Mouse (Mus musculus) liver, embryonic 14.5 days (tissue): ENCODE results near the gene Notch2. TPM values are rescaled to one million over a fixed set of nuclear protein-coding genes. Genes with fewer than 3 reads are reported as not detected.

ENCODE experiments used
- ATAC-seq: fragments of 200-750 bp; cut with Nextera tagmentation; 2 replicates; pipeline ENCODE4 v1.8.0; 2017; ENCODE audit warnings: moderate number of reproducible peaks, mild to moderate bottlenecking, moderate library complexity; ENCODE audit not compliant: insufficient read depth
- DNase-seq, 3 experiments: peaks; one replicate each; pipeline ENCODE4 v3.0.0-alpha.2; 2012 to 2013; ENCODE audit warnings: low read depth in 3 of 3, low spot score in 3 of 3
- H3K27ac ChIP-seq: fragments of 300-500 bp; sonication (generic); 2 replicates; pipeline ENCODE4 v1.5.1; 2014; ENCODE audit warnings: moderate library complexity, mild to moderate bottlenecking, control low read depth, inconsistent platforms
- H3K27me3 ChIP-seq: fragments of 300-500 bp; sonication (generic); 2 replicates; pipeline ENCODE4 v1.6.1; 2014; ENCODE audit warnings: mild to moderate bottlenecking, low read length, moderate library complexity; ENCODE audit not compliant: control insufficient read depth, insufficient read depth
- H3K36me3 ChIP-seq: fragments of 300-500 bp; sonication (generic); replicated peaks from 2 replicates; pipeline ENCODE4 v1.6.1; 2014; ENCODE audit warnings: low read depth; ENCODE audit not compliant: control insufficient read depth, insufficient read depth
- H3K4me1 ChIP-seq, 2 experiments: fragments of 200-500 bp in 1 of 2; fragments of 300-500 bp in 1 of 2; sonication (generic) in 1 of 2; replicated peaks; 2 replicates each; pipeline ENCODE4 v1.6.1; 2012 to 2014; ENCODE audit warnings: antibody characterized with exemption in 1 of 2, inconsistent platforms in 1 of 2, low read length in 1 of 2; ENCODE audit not compliant: control insufficient read depth in 2 of 2, insufficient read depth in 2 of 2
- H3K4me2 ChIP-seq: fragments of 300-500 bp; sonication (generic); 2 replicates; pipeline ENCODE4 v1.6.1; 2014; ENCODE audit warnings: low read depth, mild to moderate bottlenecking, control low read depth, moderate library complexity
- H3K4me3 ChIP-seq, 2 experiments: fragments of 200-500 bp in 1 of 2; fragments of 300-500 bp in 1 of 2; sonication (generic) in 1 of 2; 2 replicates each; pipeline ENCODE4 v1.5.1; 2012 to 2014; ENCODE audit warnings: low read depth in 2 of 2, low read length in 2 of 2, mild to moderate bottlenecking in 2 of 2, control low read depth in 1 of 2, inconsistent platforms in 1 of 2, moderate library complexity in 1 of 2; ENCODE audit not compliant: insufficient read depth in 1 of 2
- H3K9ac ChIP-seq: fragments of 300-500 bp; sonication (generic); replicated peaks from 2 replicates; pipeline ENCODE4 v1.6.1; 2014; ENCODE audit warnings: mild to moderate bottlenecking, control low read depth, moderate library complexity
- H3K9me3 ChIP-seq: fragments of 300-500 bp; sonication (generic); 2 replicates; pipeline ENCODE4 v1.6.1; 2016; ENCODE audit warnings: low read length, mixed read lengths; ENCODE audit not compliant: control insufficient read depth
- CTCF ChIP-seq: IDR thresholded peaks from 2 replicates; pipeline ENCODE4 v1.5.1; 2016; ENCODE audit warnings: antibody characterized with exemption, low read depth, control low read depth
- EP300 ChIP-seq: IDR thresholded peaks from 2 replicates; pipeline ENCODE4 v1.6.1; 2016; ENCODE audit warnings: antibody characterized with exemption, low read depth
- WGBS: fragments of 180-500 bp; shearing (Covaris S2); extraction: QIAGEN DNeasy Blood & Tissue Kit; methylation state at CpG from one replicate; pipeline ENCODE4 v1.1.7; 2014; ENCODE audit not compliant: insufficient replicate concordance; 5-methylcytosine and 5-hydroxymethylcytosine counted together
- polyA plus RNA-seq, 2 experiments: library from polyadenylated mRNA; depleted of rRNA in 1 of 2; stranded (reverse) in 1 of 2; unstranded in 1 of 2; fragments of >200 nt; fragmentation: Nextera tagmentation in 1 of 2; extraction: Ambion mirVana in 1 of 2; gene quantifications; 2 replicates each; pipeline versions ENCODE4 v1.2.1 to v1.2.3; 2012 to 2014

Gene Notch2
- polyA plus RNA-seq, 2 experiments, result 3.0 to 5.4 TPM

DNA sequence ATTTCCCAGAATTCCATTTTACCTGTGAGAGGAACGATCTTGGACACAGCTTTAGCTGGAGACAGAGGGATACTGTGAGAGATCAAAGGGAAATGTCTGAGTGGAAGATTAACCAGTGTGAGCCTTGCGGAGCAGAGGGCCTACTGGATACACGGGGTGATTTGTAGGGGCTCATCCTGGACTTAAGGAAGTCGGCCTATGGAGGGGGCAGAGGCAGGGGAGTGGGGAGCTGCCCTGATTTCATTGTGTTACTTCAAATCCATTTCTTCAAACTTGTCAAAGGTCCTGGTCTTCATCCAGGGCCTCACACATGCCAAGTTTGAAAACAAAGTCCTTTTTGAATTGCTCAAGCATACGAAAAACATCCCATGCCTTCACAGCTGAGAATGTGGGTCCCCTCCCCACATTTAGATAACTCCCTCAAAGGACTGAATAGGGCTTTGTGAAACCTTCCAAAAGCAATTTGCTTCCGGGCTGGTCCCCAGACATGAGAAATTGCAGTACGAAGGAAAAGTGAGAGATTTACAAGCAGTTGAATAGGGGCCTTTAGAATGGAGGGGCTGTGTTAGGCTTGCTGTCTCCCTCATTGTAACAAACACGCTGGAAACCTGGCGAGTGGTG lies 91.6 kb downstream of the Notch2 start:
- no peak for TF ChIP-seq CTCF
- TF ChIP-seq EP300, result no peak
- Histone ChIP-seq H3K9ac (no peak overlapping the region), H3K9me3 (no peaks in the 10 kb centered on the region; the same call in 1 of the 2 replicates), H3K4me1 (peaks cover 0 to 5% of the 10 kb centered on the region in 2 experiments; a peak in 1 of 4 replicates), H3K4me3 (no peak overlapping the region), H3K36me3 (peaks cover 18% of the 10 kb centered on the region), H3K27me3 (no peaks in the 10 kb centered on the region), H3K4me2 (no peak overlapping the region), H3K27ac (no peak overlapping the region)
- WGBS, result 72% methylated on average over 9 of the region's 9 CpGs
- DNase-seq (no peak), ATAC-seq (no peak)

GRCm38 (mm10) chr3:98105496-98105895 lies 92.2 kb downstream of the Notch2 start:
- WGBS, result 82% methylated on average over 6 of the region's 6 CpGs
- H3K27ac ChIP-seq, result no peak overlapping the region

GRCm38 (mm10) chr3:98106115-98106514 lies 92.8 kb downstream of the Notch2 start:
- Histone ChIP-seq H3K4me1 (peaks cover 0 to 5% of the 10 kb centered on the region in 2 experiments; a peak in 1 of 4 replicates), H3K9ac (no peak overlapping the region), H3K4me3 (no peak overlapping the region), H3K27ac (no peak overlapping the region), H3K36me3 (peaks cover 18% of the 10 kb centered on the region), H3K4me2 (no peak overlapping the region), H3K9me3 (no peaks in the 10 kb centered on the region; the same call in 1 of the 2 replicates), H3K27me3 (no peaks in the 10 kb centered on the region)
- ATAC-seq, result no peak
- WGBS, result 64% methylated on average over 4 of the region's 4 CpGs
- no peak for DNase-seq
- TF ChIP-seq EP300, result no peak
- no peak for TF ChIP-seq CTCF

More at GRCm38 (mm10) chr3:98105496-98105895, 92.2 kb downstream of the Notch2 start:
- H3K4me3 ChIP-seq, result no peak overlapping the region
- H3K36me3 ChIP-seq, result peaks cover 18% of the 10 kb centered on the region
- H3K9me3 ChIP-seq, result no peaks in the 10 kb centered on the region; the same call in 1 of the 2 replicates
- H3K9ac ChIP-seq, result no peak overlapping the region
- no peak for TF ChIP-seq EP300
- no peak for TF ChIP-seq CTCF
- H3K4me1 ChIP-seq, result peaks cover 0 to 5% of the 10 kb centered on the region in 2 experiments; a peak in 1 of 4 replicates
- H3K27me3 ChIP-seq, result no peaks in the 10 kb centered on the region
- H3K4me2 ChIP-seq, result no peak overlapping the region
- ATAC-seq (no peak), DNase-seq (no peak)

DNA sequence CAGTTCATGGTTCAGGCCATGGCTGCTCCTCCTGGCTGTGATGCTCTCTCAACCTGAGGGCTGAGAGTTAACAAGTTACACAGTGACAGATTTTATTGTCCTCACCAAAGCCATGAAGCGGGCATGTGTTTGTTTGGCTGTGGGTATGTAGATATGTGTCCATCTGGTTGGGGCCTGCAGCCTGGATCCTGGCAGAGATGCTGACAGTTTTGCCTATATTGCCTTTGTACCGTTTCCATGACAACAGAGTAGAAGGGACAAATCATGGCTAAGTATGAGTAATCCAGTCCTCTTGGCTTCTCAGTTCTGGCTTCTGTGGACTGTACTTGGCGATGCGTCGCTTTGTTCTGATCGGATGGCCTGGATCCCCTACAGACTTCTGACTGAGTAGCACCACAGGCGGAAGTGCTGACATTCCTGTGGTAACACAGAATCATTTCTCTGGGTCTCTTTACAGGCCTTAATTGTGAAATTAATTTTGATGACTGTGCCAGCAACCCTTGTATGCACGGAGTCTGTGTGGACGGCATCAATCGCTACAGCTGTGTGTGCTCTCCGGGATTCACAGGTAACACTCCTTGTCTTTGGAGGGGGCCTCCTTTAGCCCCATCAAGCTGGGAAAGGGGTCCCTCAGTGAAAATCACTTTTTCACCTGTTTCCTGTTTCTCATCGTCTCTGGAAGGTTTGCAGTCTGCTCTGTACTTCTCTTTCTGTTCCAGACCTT lies 93.4 kb downstream of the Notch2 start:
- H3K4me2 ChIP-seq, result no peak overlapping the region
- WGBS, result 82% methylated on average over 12 of the region's 12 CpGs
- H3K4me3 ChIP-seq, result no peak overlapping the region
- no peak overlapping the region for H3K27ac ChIP-seq
- ATAC-seq (no peak), DNase-seq (no peak)
- H3K27me3 ChIP-seq, result no peaks in the 10 kb centered on the region
- no peak overlapping the region for H3K9ac ChIP-seq
- peaks cover 22% of the 10 kb centered on the region for H3K36me3 ChIP-seq
- TF ChIP-seq EP300 (no peak), CTCF (no peak)
- no peaks in the 10 kb centered on the region; the same call in 1 of the 2 replicates for H3K9me3 ChIP-seq
- peaks cover 0 to 5% of the 10 kb centered on the region in 2 experiments; a peak in 1 of 4 replicates for H3K4me1 ChIP-seq

GRCm38 (mm10) chr3:98108416-98108815 lies 95.1 kb downstream of the Notch2 start:
- H3K9me3 ChIP-seq, result no peaks in the 10 kb centered on the region
- H3K4me3 ChIP-seq, result no peak overlapping the region
- no peak overlapping the region for H3K4me2 ChIP-seq
- H3K36me3 ChIP-seq, result peaks cover 15% of the 10 kb centered on the region
- no peak for ATAC-seq
- no peak overlapping the region for H3K27ac ChIP-seq
- WGBS, result 76% methylated on average over 4 of the region's 4 CpGs
- no peak for DNase-seq
- no peak for TF ChIP-seq EP300
- TF ChIP-seq CTCF, result no peak
- H3K9ac ChIP-seq, result no peak overlapping the region
- peaks cover 0 to 5% of the 10 kb centered on the region in 2 experiments; a peak in 1 of 4 replicates for H3K4me1 ChIP-seq
- no peaks in the 10 kb centered on the region for H3K27me3 ChIP-seq
